Mouse (Mus musculus) kidney, adult 2 months (tissue): ENCODE measurements at regions not wholly inside any gene's neighbourhood (a gene's known extent, or its start where the extent isn't known, plus 50 kb on each side); places are given as distances from the start of the nearest gene placed in this dataset.

Experiments
- CTCF ChIP-seq: fragments of 200-500 bp; conservative IDR thresholded peaks from 2 replicates; pipeline ENCODE4 v1.5.1; 2011; ENCODE audit warnings: low read depth, mild to moderate bottlenecking, control low read depth, low read length, moderate library complexity, mixed read lengths; ENCODE audit not compliant: insufficient read depth, insufficient read length
- POLR2A ChIP-seq: fragments of 200-500 bp; IDR thresholded peaks from one replicate; pipeline ENCODE4 v1.6.1; 2011; ENCODE audit warnings: low read depth, low read length, control low read depth

GRCm38 (mm10) chr6:22439871-22440270, 83.8 kb upstream of the Fam3c start:
- TF ChIP-seq CTCF = no peak
- no peak for TF ChIP-seq POLR2A
